ENCODE assay signal across 15 mouse cellular contexts in genomic region chr2:33268384-33269131, GRCm38 (mm10). TPM values are rescaled to one million over a fixed set of nuclear protein-coding genes. Genes with fewer than 3 reads are reported as not detected.
DNase-seq lines count a peak whose midpoint lies in the region; ATAC-seq and TF ChIP-seq lines count a peak whose summit lies in the region.
"Had no signal": no experiment of that assay in that cellular context is flagged by ENCODE, and none has a peak within 500 bp of the region (broad histone marks: within the 10 kb centered on the region; RNA-seq: fewer than 3 reads in every experiment).

No protein-coding gene starts in this region.

- TF ChIP-seq POLR2A in cortical plate, adult 2 months (IDR thresholded peaks at IDR 0.05; ENCODE audit: extremely low read depth, insufficient read depth, low read length) = no peak

- no peaks in the 10 kb centered on the region for H3K36me3 ChIP-seq in heart, embryonic 11.5 days (ENCODE audit: control insufficient read depth, insufficient read depth, low read length)
- 0 out of 2 replicates have a peak, but pooled peaks cover 3% of the 10 kb centered on the region for H3K36me3 ChIP-seq in midbrain, embryonic 16.5 days (ENCODE audit: control insufficient read depth, insufficient read depth, low read length)
- H3K36me3 ChIP-seq in midbrain, embryonic 11.5 days (ENCODE audit: control insufficient read depth, insufficient read depth, low read length) = no peaks in the 10 kb centered on the region
- H3K36me3 ChIP-seq in stomach, embryonic 15.5 days = no peaks in the 10 kb centered on the region
- H3K36me3 ChIP-seq: embryonic facial prominence, embryonic 10.5 days had no signal

- H3K27me3 ChIP-seq in heart, embryonic 11.5 days (ENCODE audit: control insufficient read depth, insufficient read depth, low read length) = no peaks in the 10 kb centered on the region
- H3K27me3 ChIP-seq in midbrain, embryonic 16.5 days (ENCODE audit: control insufficient read depth, insufficient read depth, low read depth, low read length) = no peaks in the 10 kb centered on the region
- H3K27me3 ChIP-seq in midbrain, embryonic 11.5 days (ENCODE audit: control insufficient read depth, insufficient read depth, low read length) = no peaks in the 10 kb centered on the region
- H3K27me3 ChIP-seq in stomach, embryonic 15.5 days (replicated peaks) = no peaks in the 10 kb centered on the region
- H3K27me3 ChIP-seq: midbrain, embryonic 13.5 days; Patski had no signal

- no peak for ATAC-seq in heart, embryonic 11.5 days (replicated peaks; ENCODE audit: insufficient number of reproducible peaks, low FRiP score, low TSS enrichment)
- no peak for ATAC-seq in midbrain, embryonic 16.5 days
- ATAC-seq in midbrain, embryonic 11.5 days (ENCODE audit: low FRiP score) = no peak
- no peak for ATAC-seq in stomach, embryonic 15.5 days (ENCODE audit: insufficient read depth, low FRiP score, low read depth)
- no peak for ATAC-seq in erythroid progenitor cell, adult 5-6 weeks (replicated peaks; ENCODE audit: low FRiP score, poor library complexity, severe bottlenecking)
- ATAC-seq: lung, postnatal 0 days; midbrain, embryonic 13.5 days; Patski had no signal

- H3K9ac ChIP-seq in heart, embryonic 11.5 days (ENCODE audit: low read depth, low read length) = peak overlapping the region; percentile 36
- H3K9ac ChIP-seq in midbrain, embryonic 16.5 days (ENCODE audit: low read depth, low read length) = no peak overlapping the region
- H3K9ac ChIP-seq in midbrain, embryonic 11.5 days (ENCODE audit: low read length) = no peak overlapping the region
- no peak overlapping the region for H3K9ac ChIP-seq in stomach, embryonic 15.5 days
- H3K9ac ChIP-seq: midbrain, embryonic 13.5 days had no signal

- TF ChIP-seq CTCF in cortical plate, adult 2 months (IDR thresholded peaks at IDR 0.05; ENCODE audit: extremely low read depth, insufficient read depth, low read length) = no peak

- peak overlapping the region; percentile 92 for H3K27ac ChIP-seq in heart, embryonic 11.5 days (ENCODE audit: low read depth, low read length)
- 0 out of 2 replicates have a peak overlapping the region, but pooled peaks have one; percentile 34 for H3K27ac ChIP-seq in midbrain, embryonic 16.5 days (ENCODE audit: low read length)
- no peak overlapping the region for H3K27ac ChIP-seq in midbrain, embryonic 11.5 days (ENCODE audit: low read depth, low read length)
- H3K27ac ChIP-seq in cortical plate, adult 2 months (ENCODE audit: insufficient read depth, low read length) = 0 out of 2 replicates have a peak overlapping the region, but pooled peaks have one; percentile 40
- H3K27ac ChIP-seq in stomach, embryonic 15.5 days = 0 out of 2 replicates have a peak overlapping the region, but pooled peaks have one; percentile 11
- H3K27ac ChIP-seq: embryonic facial prominence, embryonic 10.5 days; midbrain, embryonic 13.5 days had no signal

- H3K9me3 ChIP-seq in heart, embryonic 11.5 days (replicated peaks; ENCODE audit: control insufficient read depth, low read length) = no peaks in the 10 kb centered on the region
- H3K9me3 ChIP-seq in midbrain, embryonic 16.5 days (replicated peaks; ENCODE audit: control insufficient read depth, low read length, poor library complexity, severe bottlenecking) = no peaks in the 10 kb centered on the region
- H3K9me3 ChIP-seq in midbrain, embryonic 11.5 days (ENCODE audit: control insufficient read depth, low read length) = no peaks in the 10 kb centered on the region
- H3K9me3 ChIP-seq in stomach, embryonic 15.5 days = no peaks in the 10 kb centered on the region
- H3K9me3 ChIP-seq: embryonic facial prominence, embryonic 10.5 days; midbrain, embryonic 13.5 days had no signal

- no peak for DNase-seq in heart, postnatal 4 days
- no peak for DNase-seq in midbrain, embryonic 11.5 days (ENCODE audit: low spot score, missing footprints)
- DNase-seq in lung, postnatal 25 days (ENCODE audit: low spot score) = no peak
- DNase-seq: kidney, adult 2 months; layer of hippocampus, adult 9-11 months; thymus, adult 18-20 months had no signal

- no peak overlapping the region for H3K4me3 ChIP-seq in heart, embryonic 11.5 days (ENCODE audit: low read depth, low read length)
- H3K4me3 ChIP-seq in midbrain, embryonic 16.5 days (ENCODE audit: low read depth, low read length) = no peak overlapping the region
- no peak overlapping the region for H3K4me3 ChIP-seq in midbrain, embryonic 11.5 days (ENCODE audit: low read depth, low read length)
- H3K4me3 ChIP-seq in cortical plate, adult 2 months (ENCODE audit: insufficient read depth, low read length) = no peak overlapping the region
- no peak overlapping the region for H3K4me3 ChIP-seq in stomach, embryonic 15.5 days (replicated peaks)
- H3K4me3 ChIP-seq: embryonic facial prominence, embryonic 10.5 days; midbrain, embryonic 13.5 days had no signal

- H3K4me2 ChIP-seq in heart, embryonic 11.5 days = no peak overlapping the region
- no peak overlapping the region for H3K4me2 ChIP-seq in midbrain, embryonic 16.5 days (ENCODE audit: low read length)
- no peak overlapping the region for H3K4me2 ChIP-seq in midbrain, embryonic 11.5 days
- no peak overlapping the region for H3K4me2 ChIP-seq in stomach, embryonic 15.5 days
- H3K4me2 ChIP-seq: midbrain, embryonic 13.5 days had no signal

- peaks cover 26% of the 10 kb centered on the region for H3K4me1 ChIP-seq in heart, embryonic 11.5 days (ENCODE audit: control insufficient read depth, insufficient read depth, low read length)
- H3K4me1 ChIP-seq in midbrain, embryonic 16.5 days (ENCODE audit: control insufficient read depth, insufficient read depth, low read length) = peaks cover 11% of the 10 kb centered on the region
- H3K4me1 ChIP-seq in midbrain, embryonic 11.5 days (ENCODE audit: control insufficient read depth, insufficient read depth, low read length) = no peaks in the 10 kb centered on the region
- H3K4me1 ChIP-seq in cortical plate, adult 2 months (ENCODE audit: control insufficient read depth, insufficient read depth, low read length) = peaks cover 30% of the 10 kb centered on the region
- H3K4me1 ChIP-seq in stomach, embryonic 15.5 days = peaks cover 6% of the 10 kb centered on the region

- WGBS in heart, embryonic 11.5 days (ENCODE audit: insufficient replicate concordance) = 59% methylated on average over 6 of the region's 6 CpGs
- WGBS in midbrain, embryonic 16.5 days = 87% methylated on average over 6 of the region's 6 CpGs
- WGBS in midbrain, embryonic 11.5 days = 84% methylated on average over 6 of the region's 6 CpGs
- WGBS in stomach, embryonic 15.5 days = 72% methylated on average over 6 of the region's 6 CpGs

RNA-seq across cellular contexts. Expression of gene Angptl2, which starts 52.7 kb away (rescaled TPM):
- polyA plus RNA-seq in heart, embryonic 11.5 days (2014; fragmentation: Nextera tagmentation; extraction: Ambion mirVana) = 34.3 and 47.8 TPM in 2 replicates
- total RNA-seq in heart, postnatal 4 days (2021) = 100 to 1,000 TPM; 108 to 126 TPM
- polyA plus RNA-seq in midbrain, embryonic 16.5 days (2015; fragmentation: Nextera tagmentation; extraction: Ambion mirVana) = 9.8 and 10.6 TPM in 2 replicates
- 17.0 and 18.8 TPM in 2 replicates for polyA plus RNA-seq in midbrain, embryonic 11.5 days (2014; fragmentation: Nextera tagmentation; extraction: Ambion mirVana)
- 4.9 and 5.5 TPM in 2 replicates for polyA plus RNA-seq in cortical plate, adult 2 months (2012; rRNA removed)
- polyA plus RNA-seq in stomach, embryonic 15.5 days (2015; fragmentation: Nextera tagmentation; extraction: Ambion mirVana) = 44.8 and 45.2 TPM in 2 replicates
- 1.3 TPM in 1 of 2 replicates, not detected in the other for total RNA-seq in erythroid progenitor cell, adult 5-6 weeks (2015; ENCODE audit: low replicate concordance)
- total RNA-seq in erythroid progenitor cell, adult 5-6 weeks (2017; ENCODE audit: low replicate concordance) = 0.13 TPM in 1 of 2 replicates, not detected in the other
